Mouse (Mus musculus) erythroblast, embryonic 14.5 days (primary cell): ENCODE data around the gene Lmln. TPM values are rescaled to one million over a fixed set of nuclear protein-coding genes. Genes with fewer than 3 reads are reported as not detected.
"Not testable (repeated sequence)": the region's sequence is repeated elsewhere in the genome, so short reads cannot be mapped to it uniquely, and the experiment has no call there.

Experiments used
- H3K27me3 ChIP-seq: 2 replicates; pipeline ENCODE4 v1.6.1; 2012; ENCODE audit warnings: inconsistent platforms; ENCODE audit not compliant: control insufficient read depth
- H3K36me3 ChIP-seq: 2 replicates; pipeline ENCODE4 v1.6.1; 2012; ENCODE audit warnings: mild to moderate bottlenecking, inconsistent platforms; ENCODE audit not compliant: control insufficient read depth
- H3K4me1 ChIP-seq: 2 replicates; pipeline ENCODE4 v1.6.1; 2012; ENCODE audit warnings: inconsistent platforms; ENCODE audit not compliant: control insufficient read depth
- H3K4me3 ChIP-seq: replicated peaks from 2 replicates; pipeline ENCODE3; 2012; ENCODE audit warnings: moderate library complexity, mild to moderate bottlenecking, inconsistent platforms
- H3K9me3 ChIP-seq: 2 replicates; pipeline ENCODE4 v1.6.1; 2012; ENCODE audit warnings: low read length, inconsistent platforms, mixed read lengths; ENCODE audit not compliant: control insufficient read depth
- GATA1 ChIP-seq: IDR thresholded peaks from 2 replicates; pipeline ENCODE4 v1.6.1; 2012; ENCODE audit warnings: low read length, inconsistent platforms, mixed read lengths
- TAL1 ChIP-seq: IDR thresholded peaks from 3 replicates; pipeline ENCODE4 v1.6.1; 2012; ENCODE audit warnings: low read length, inconsistent platforms, mixed read lengths
- polyA plus RNA-seq: library from polyadenylated mRNA; stranded (reverse); fragments of >175 nt; gene quantifications from 2 replicates; pipeline ENCODE4 v1.2.3, GENCODE M21; 2012

Lmln gene
- polyA plus RNA-seq, 1 experiment: 0.02 TPM

- Histone ChIP-seq H3K36me3 (no peaks in the 10 kb centered on the region; the same call in 1 of the 2 replicates), H3K4me1 (no peaks in the 10 kb centered on the region), H3K4me3 (no peak overlapping the region), H3K9me3 (no peaks in the 10 kb centered on the region), H3K27me3 (no peaks in the 10 kb centered on the region)
- TF ChIP-seq TAL1 (no peak), GATA1 (no peak)
These were observed 37.7 kb upstream of the Lmln start for GRCm38 (mm10) chr16:33024456-33025104.

GRCm38 (mm10) chr16:33026357-33026756 is 36.0 kb upstream of the Lmln start:
- H3K9me3 ChIP-seq: no peaks in the 10 kb centered on the region
- H3K36me3 ChIP-seq: no peaks in the 10 kb centered on the region
- no peaks in the 10 kb centered on the region for H3K27me3 ChIP-seq
- no peak overlapping the region for H3K4me3 ChIP-seq
- no peaks in the 10 kb centered on the region for H3K4me1 ChIP-seq
- TF ChIP-seq GATA1: no peak
- TF ChIP-seq TAL1: no peak

- no peak for TF ChIP-seq GATA1
- TF ChIP-seq TAL1: no peak
- Histone ChIP-seq H3K36me3 (no peaks in the 10 kb centered on the region), H3K4me1 (no peaks in the 10 kb centered on the region), H3K9me3 (no peaks in the 10 kb centered on the region), H3K4me3 (no peak overlapping the region), H3K27me3 (no peaks in the 10 kb centered on the region)
These were observed 26.3 kb upstream of the Lmln start for GRCm38 (mm10) chr16:33036006-33036405.

GRCm38 (mm10) chr16:33042682-33043081 is 19.6 kb upstream of the Lmln start:
- TF ChIP-seq TAL1 (no peak), GATA1 (no peak)
- no peaks in the 10 kb centered on the region for H3K36me3 ChIP-seq
- no peaks in the 10 kb centered on the region for H3K9me3 ChIP-seq
- no peaks in the 10 kb centered on the region for H3K4me1 ChIP-seq
- H3K4me3 ChIP-seq: no peak overlapping the region
- no peaks in the 10 kb centered on the region for H3K27me3 ChIP-seq

- H3K4me3 ChIP-seq: no peak overlapping the region
These were observed 19.1 kb upstream of the Lmln start for GRCm38 (mm10) chr16:33043268-33043667.

GRCm38 (mm10) chr16:33048004-33048403 is 14.3 kb upstream of the Lmln start:
- Histone ChIP-seq H3K27me3 (peaks cover 2% of the 10 kb centered on the region; the same call in 1 of the 2 replicates), H3K4me1 (no peaks in the 10 kb centered on the region), H3K4me3 (no peak overlapping the region), H3K9me3 (no peaks in the 10 kb centered on the region), H3K36me3 (no peaks in the 10 kb centered on the region)
- TF ChIP-seq TAL1 (no peak), GATA1 (no peak)

More at GRCm38 (mm10) chr16:33043268-33043667, 19.1 kb upstream of the Lmln start:
- Histone ChIP-seq H3K36me3 (no peaks in the 10 kb centered on the region), H3K9me3 (no peaks in the 10 kb centered on the region), H3K4me1 (no peaks in the 10 kb centered on the region), H3K27me3 (no peaks in the 10 kb centered on the region)
- TF ChIP-seq GATA1: no peak
- no peak for TF ChIP-seq TAL1

- no peaks in the 10 kb centered on the region for H3K36me3 ChIP-seq
- H3K4me1 ChIP-seq: no peaks in the 10 kb centered on the region
- TF ChIP-seq TAL1 (no peak), GATA1 (no peak)
- peaks cover 6% of the 10 kb centered on the region; the same call in 1 of the 2 replicates for H3K27me3 ChIP-seq
- no peaks in the 10 kb centered on the region for H3K9me3 ChIP-seq
- H3K4me3 ChIP-seq: no peak overlapping the region
These were observed 13.6 kb upstream of the Lmln start for GRCm38 (mm10) chr16:33048686-33049085.

- Histone ChIP-seq H3K4me3 (no peak overlapping the region), H3K9me3 (no peaks in the 10 kb centered on the region), H3K36me3 (no peaks in the 10 kb centered on the region), H3K4me1 (no peaks in the 10 kb centered on the region), H3K27me3 (peaks cover 6% of the 10 kb centered on the region; the same call in 1 of the 2 replicates)
- no peak for TF ChIP-seq TAL1
These were observed 12.5 kb upstream of the Lmln start for GRCm38 (mm10) chr16:33049809-33050208.

- H3K9me3 ChIP-seq: no peaks in the 10 kb centered on the region
- H3K4me3 ChIP-seq: no peak overlapping the region
- no peak for TF ChIP-seq GATA1
- no peak for TF ChIP-seq TAL1
- H3K4me1 ChIP-seq: peaks cover 17% of the 10 kb centered on the region
- peaks cover 6% of the 10 kb centered on the region; the same call in 1 of the 2 replicates for H3K27me3 ChIP-seq
- H3K36me3 ChIP-seq: peaks cover 8% of the 10 kb centered on the region
These were observed 9.2 kb upstream of the Lmln start for GRCm38 (mm10) chr16:33053141-33053540.

- H3K4me3 ChIP-seq, H3K27me3 ChIP-seq, H3K9me3 ChIP-seq: not testable (repeated sequence)
- H3K36me3 ChIP-seq: peaks cover 26% of the 10 kb centered on the region
- H3K4me1 ChIP-seq: peaks cover 33% of the 10 kb centered on the region
These were observed 7.4 kb upstream of the Lmln start for GRCm38 (mm10) chr16:33054927-33055326.
